Mouse (Mus musculus): ENCODE data around the gene Ttc32. TPM values are rescaled to one million over a fixed set of nuclear protein-coding genes. Genes with fewer than 3 reads are reported as not detected.

Gene Ttc32
- 14.9 and 15.3 TPM in 2 replicates for polyA plus RNA-seq (2015; fragmentation: Nextera tagmentation; extraction: Ambion mirVana)

GRCm38 (mm10) chr12:9029888-9030723 is at the start of gene Ttc32:
Gene Ttc32, plus strand, starts transcription at chr12:9029997.
- ATAC-seq (ENCODE audit: extremely low read depth, insufficient number of reproducible peaks, low FRiP score, low TSS enrichment): peak; percentile 89
- Histone ChIP-seq H3K4me1 (peaks cover 12% of the 10 kb centered on the region; the same call in 1 of the 2 replicates), H3K9ac (peak within 1 kb of the TSS; percentile 93), H3K36me3 (peaks cover 4% of the 10 kb centered on the region; the same call in 1 of the 2 replicates), H3K4me2 (peak within 1 kb of the TSS; percentile 70), H3K27ac (replicated peaks) (peak within 1 kb of the TSS; percentile 98), H3K27me3 (replicated peaks) (no peaks in the 10 kb centered on the region), H3K4me3 (peak within 1 kb of the TSS; percentile 71), H3K9me3 (no peaks in the 10 kb centered on the region)
- under 1% methylated on average over 69 of the region's 69 CpGs for WGBS

DNA sequence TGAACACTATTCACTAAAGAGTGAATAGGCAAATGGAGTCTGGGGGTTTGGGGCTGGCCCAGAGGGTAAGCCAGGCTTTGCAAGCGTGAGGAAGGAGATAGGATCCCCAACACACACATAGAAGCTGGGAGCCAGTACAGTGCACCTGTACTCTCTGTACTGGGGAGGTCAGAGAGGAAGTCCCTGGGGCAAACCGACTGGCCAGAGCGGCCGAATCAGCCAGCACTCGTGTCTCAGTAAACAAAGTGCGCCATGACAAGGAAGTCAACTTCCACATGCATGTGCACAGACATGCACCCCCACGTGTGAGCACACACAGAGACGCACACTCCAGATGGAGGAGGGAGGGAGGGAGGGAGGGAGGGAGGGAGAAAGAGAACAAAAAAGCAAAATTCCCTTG is 36.6 kb upstream of the Ttc32 start:
- no peak overlapping the region for H3K27ac ChIP-seq (replicated peaks)
- H3K9me3 ChIP-seq: no peaks in the 10 kb centered on the region
- no peak overlapping the region for H3K4me2 ChIP-seq
- 0 out of 2 replicates have a peak, but pooled peaks cover 3% of the 10 kb centered on the region for H3K4me1 ChIP-seq
- no peaks in the 10 kb centered on the region for H3K27me3 ChIP-seq (replicated peaks)
- WGBS: 65% methylated on average over 7 of the region's 8 CpGs
- H3K36me3 ChIP-seq: peaks cover 15% of the 10 kb centered on the region; the same call in 1 of the 2 replicates
- no peak overlapping the region for H3K4me3 ChIP-seq
- no peak overlapping the region for H3K9ac ChIP-seq
- no peak for ATAC-seq (ENCODE audit: extremely low read depth, insufficient number of reproducible peaks, low FRiP score, low TSS enrichment)

GRCm38 (mm10) chr12:8998318-8998717 is 31.5 kb upstream of the Ttc32 start:
- Histone ChIP-seq H3K27me3 (replicated peaks) (no peaks in the 10 kb centered on the region), H3K4me2 (no peak overlapping the region), H3K36me3 (peaks cover 11% of the 10 kb centered on the region), H3K9me3 (no peaks in the 10 kb centered on the region; the same call in 1 of the 2 replicates), H3K9ac (no peak overlapping the region), H3K4me3 (no peak overlapping the region), H3K27ac (replicated peaks) (no peak overlapping the region), H3K4me1 (no peaks in the 10 kb centered on the region)
- WGBS: 80% methylated on average over 4 of the region's 4 CpGs
- ATAC-seq (ENCODE audit: extremely low read depth, insufficient number of reproducible peaks, low FRiP score, low TSS enrichment): no peak

DNA sequence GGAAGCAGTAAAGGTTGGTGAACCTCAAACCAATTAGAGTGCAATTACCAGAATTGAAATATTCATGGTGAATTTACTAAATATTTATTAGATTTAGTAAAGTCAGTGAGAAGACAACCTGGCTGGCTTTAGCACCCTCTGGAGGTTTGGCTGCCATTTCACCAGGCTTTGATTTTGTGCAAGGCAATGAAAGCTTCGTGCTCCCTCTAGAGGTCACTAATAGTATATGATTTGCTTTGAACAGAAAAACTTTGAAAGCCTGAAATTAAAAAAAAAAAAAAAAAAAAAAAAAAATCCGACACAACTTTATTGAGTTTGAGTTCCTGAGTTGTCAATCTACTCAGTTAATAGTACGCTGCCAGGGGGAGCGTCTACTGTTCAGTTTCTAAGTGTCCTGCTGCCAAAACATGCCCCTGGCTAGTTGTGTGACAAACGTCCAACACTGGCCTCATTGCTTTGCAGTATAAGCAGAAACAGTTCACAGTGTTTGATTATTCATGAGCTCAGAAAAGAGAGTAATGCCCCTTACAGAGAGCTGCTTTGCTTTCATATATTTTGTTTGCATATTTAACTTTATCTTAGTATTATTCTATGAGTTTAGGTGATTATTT is 27.7 kb upstream of the Ttc32 start:
- H3K36me3 ChIP-seq: peaks cover 8% of the 10 kb centered on the region
- H3K4me2 ChIP-seq: no peak overlapping the region
- 16% methylated on average over 5 of the region's 5 CpGs for WGBS
- no peak overlapping the region for H3K9ac ChIP-seq
- H3K27me3 ChIP-seq (replicated peaks): no peaks in the 10 kb centered on the region
- no peak overlapping the region for H3K27ac ChIP-seq (replicated peaks)
- no peaks in the 10 kb centered on the region; the same call in 1 of the 2 replicates for H3K9me3 ChIP-seq
- no peak for ATAC-seq (ENCODE audit: extremely low read depth, insufficient number of reproducible peaks, low FRiP score, low TSS enrichment)
- no peaks in the 10 kb centered on the region for H3K4me1 ChIP-seq
- H3K4me3 ChIP-seq: no peak overlapping the region

DNA sequence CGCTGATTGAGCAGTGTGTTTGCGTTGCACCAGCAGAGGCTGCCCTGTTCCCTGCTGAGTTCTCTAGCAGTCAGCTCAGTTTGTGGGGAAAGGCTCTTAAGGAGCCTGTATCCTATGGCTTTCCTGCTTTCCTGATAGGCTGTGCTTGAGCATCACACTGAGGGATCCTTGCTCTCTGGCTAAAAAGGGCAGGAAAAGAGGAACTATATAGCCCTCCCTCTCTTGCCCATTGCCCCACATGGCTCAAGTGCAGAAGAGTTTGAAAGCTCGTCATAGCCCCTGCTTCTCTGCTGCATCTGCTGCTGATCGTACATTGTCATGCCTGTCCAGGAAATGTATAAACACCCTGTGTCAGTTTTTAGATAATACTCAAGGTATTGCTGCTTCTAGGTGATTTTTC is 22.7 kb upstream of the Ttc32 start:
- Histone ChIP-seq H3K9ac (no peak overlapping the region), H3K4me3 (no peak overlapping the region), H3K36me3 (peaks cover 3% of the 10 kb centered on the region), H3K4me2 (no peak overlapping the region), H3K27ac (replicated peaks) (no peak overlapping the region), H3K9me3 (no peaks in the 10 kb centered on the region), H3K27me3 (replicated peaks) (no peaks in the 10 kb centered on the region), H3K4me1 (peaks cover 11% of the 10 kb centered on the region)
- no peak for ATAC-seq (ENCODE audit: extremely low read depth, insufficient number of reproducible peaks, low FRiP score, low TSS enrichment)
- 55% methylated on average over 4 of the region's 4 CpGs for WGBS

DNA sequence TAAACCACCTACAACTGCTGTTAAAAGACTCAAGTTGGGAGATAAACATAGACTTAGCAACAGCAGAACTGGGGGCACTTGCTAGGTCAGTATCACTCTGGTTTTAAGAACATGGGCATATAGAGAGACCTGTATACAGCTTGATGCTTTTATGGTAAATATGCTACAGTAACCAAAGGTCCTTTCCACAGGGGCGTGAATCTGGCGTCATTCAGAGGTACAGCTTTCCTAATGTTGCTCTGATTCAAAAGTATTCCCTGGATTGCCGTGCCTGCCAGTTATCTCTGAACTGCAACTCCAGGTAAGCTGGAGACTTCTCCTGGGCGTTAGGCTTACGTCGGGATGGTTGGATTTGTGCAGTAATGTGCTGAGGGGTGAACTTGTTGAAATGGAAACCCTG is 22.0 kb upstream of the Ttc32 start:
- Histone ChIP-seq H3K9me3 (no peaks in the 10 kb centered on the region), H3K9ac (no peak overlapping the region), H3K36me3 (peaks cover 5% of the 10 kb centered on the region), H3K4me1 (peaks cover 11% of the 10 kb centered on the region), H3K4me2 (no peak overlapping the region), H3K27me3 (replicated peaks) (no peaks in the 10 kb centered on the region), H3K4me3 (no peak overlapping the region), H3K27ac (replicated peaks) (no peak overlapping the region)
- WGBS: 87% methylated on average over 6 of the region's 6 CpGs
- ATAC-seq (ENCODE audit: extremely low read depth, insufficient number of reproducible peaks, low FRiP score, low TSS enrichment): no peak

DNA sequence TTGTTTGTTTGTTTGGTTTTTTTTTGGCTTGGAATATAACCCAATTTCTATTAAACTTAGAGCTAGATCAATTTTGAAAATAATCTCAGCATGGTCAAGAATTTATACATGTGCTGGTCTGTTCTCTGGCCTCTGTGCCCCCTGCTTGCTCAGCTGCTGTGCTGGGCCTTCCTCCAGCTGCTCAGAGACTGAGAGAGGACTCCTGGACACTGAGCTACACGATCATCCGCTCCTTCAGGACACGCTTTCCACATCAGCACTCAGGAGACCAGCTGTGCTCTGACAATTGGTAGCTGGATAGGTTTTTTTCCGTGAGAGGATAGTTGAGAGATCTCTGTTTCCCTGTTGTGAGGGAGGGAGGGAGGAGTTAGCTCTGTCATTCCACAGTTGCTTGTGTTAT is 19.5 kb upstream of the Ttc32 start:
- H3K36me3 ChIP-seq: peaks cover 8% of the 10 kb centered on the region
- no peaks in the 10 kb centered on the region for H3K27me3 ChIP-seq (replicated peaks)
- peaks cover 11% of the 10 kb centered on the region for H3K4me1 ChIP-seq
- no peak overlapping the region for H3K4me3 ChIP-seq
- H3K4me2 ChIP-seq: no peak overlapping the region
- ATAC-seq (ENCODE audit: extremely low read depth, insufficient number of reproducible peaks, low FRiP score, low TSS enrichment): no peak
- H3K27ac ChIP-seq (replicated peaks): no peak overlapping the region
- H3K9me3 ChIP-seq: no peaks in the 10 kb centered on the region
- 37% methylated on average over 4 of the region's 4 CpGs for WGBS
- no peak overlapping the region for H3K9ac ChIP-seq

DNA sequence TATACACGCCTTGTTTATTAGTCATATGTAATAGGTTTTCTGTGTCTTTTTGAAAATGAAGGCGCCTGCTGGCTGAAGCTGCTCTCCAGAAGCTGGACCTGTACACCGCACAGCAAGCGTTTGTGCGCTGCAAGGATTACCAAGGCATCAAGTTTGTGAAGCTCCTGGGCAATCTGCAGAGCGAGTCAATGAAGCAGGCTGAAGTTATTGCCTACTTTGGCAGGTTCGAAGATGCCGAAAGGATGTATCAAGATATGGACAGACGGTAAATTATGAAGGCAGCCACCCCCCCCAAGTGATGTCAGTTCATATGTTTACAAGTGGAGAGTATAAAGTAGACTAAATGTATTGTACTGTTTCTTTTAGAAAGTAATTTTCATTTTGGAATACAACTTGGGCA is 13.4 kb upstream of the Ttc32 start:
- H3K36me3 ChIP-seq: peaks cover 35% of the 10 kb centered on the region
- no peaks in the 10 kb centered on the region for H3K9me3 ChIP-seq
- no peak overlapping the region for H3K9ac ChIP-seq
- H3K4me1 ChIP-seq: no peaks in the 10 kb centered on the region
- H3K4me3 ChIP-seq: no peak overlapping the region
- no peak overlapping the region for H3K4me2 ChIP-seq
- no peaks in the 10 kb centered on the region for H3K27me3 ChIP-seq (replicated peaks)
- ATAC-seq (ENCODE audit: extremely low read depth, insufficient number of reproducible peaks, low FRiP score, low TSS enrichment): no peak
- 85% methylated on average over 9 of the region's 9 CpGs for WGBS
- H3K27ac ChIP-seq (replicated peaks): no peak overlapping the region

- H3K9ac ChIP-seq: no peak overlapping the region
- H3K36me3 ChIP-seq: peaks cover 28% of the 10 kb centered on the region
- no peak overlapping the region for H3K4me3 ChIP-seq
- peaks cover 3% of the 10 kb centered on the region; the same call in 1 of the 2 replicates for H3K4me1 ChIP-seq
- 94% methylated on average over 8 of the region's 8 CpGs for WGBS
- no peaks in the 10 kb centered on the region for H3K27me3 ChIP-seq (replicated peaks)
- no peak overlapping the region for H3K27ac ChIP-seq (replicated peaks)
- no peaks in the 10 kb centered on the region for H3K9me3 ChIP-seq
- no peak overlapping the region for H3K4me2 ChIP-seq
- no peak for ATAC-seq (ENCODE audit: extremely low read depth, insufficient number of reproducible peaks, low FRiP score, low TSS enrichment)
Observed at GRCm38 (mm10) chr12:9020431-9020830, 9.4 kb upstream of the Ttc32 start.

DNA sequence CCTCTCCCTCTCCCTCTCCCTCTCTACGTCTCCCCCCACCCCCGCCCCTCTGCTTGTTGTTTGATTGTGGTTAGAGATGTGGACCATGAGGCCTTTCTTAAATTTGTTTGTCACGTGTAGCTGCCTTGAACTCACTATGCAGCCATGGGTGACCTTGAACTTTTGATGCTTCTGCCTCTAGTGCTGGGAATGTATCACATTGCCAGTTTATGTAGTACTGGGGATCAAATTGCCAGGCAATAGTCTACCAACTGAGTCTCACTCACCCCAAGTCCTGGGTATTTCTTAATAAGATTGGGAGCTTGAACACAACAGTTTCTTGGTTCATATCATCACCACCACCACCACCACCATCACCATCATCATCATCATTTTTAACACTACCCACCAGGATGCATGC is 8.8 kb upstream of the Ttc32 start:
- Histone ChIP-seq H3K4me1 (peaks cover 3% of the 10 kb centered on the region; the same call in 1 of the 2 replicates), H3K27ac (replicated peaks) (no peak overlapping the region), H3K4me2 (no peak overlapping the region), H3K27me3 (replicated peaks) (no peaks in the 10 kb centered on the region), H3K4me3 (no peak overlapping the region), H3K9ac (no peak overlapping the region), H3K9me3 (no peaks in the 10 kb centered on the region), H3K36me3 (peaks cover 25% of the 10 kb centered on the region)
- 55% methylated on average over 3 of the region's 3 CpGs for WGBS
- no peak for ATAC-seq (ENCODE audit: extremely low read depth, insufficient number of reproducible peaks, low FRiP score, low TSS enrichment)

DNA sequence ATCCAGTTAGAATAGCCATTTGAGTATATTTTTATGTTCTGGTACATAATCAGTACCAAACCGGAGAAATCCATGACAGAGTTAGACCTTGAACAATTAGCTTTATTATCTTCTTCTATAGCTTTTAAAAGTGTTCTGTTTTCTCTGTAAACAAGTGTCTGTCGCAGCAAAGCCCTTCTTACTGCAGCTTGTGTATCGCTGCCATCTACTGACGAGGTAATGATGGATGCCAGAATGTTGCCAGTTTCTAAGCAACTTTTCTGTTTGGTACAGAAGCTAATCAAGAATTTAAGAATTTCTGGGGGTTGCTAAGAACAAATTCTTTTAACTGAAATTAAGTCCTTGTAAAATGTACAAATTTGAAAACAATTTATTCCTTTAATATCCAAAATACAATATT is 6.8 kb upstream of the Ttc32 start:
- Histone ChIP-seq H3K27me3 (replicated peaks) (no peaks in the 10 kb centered on the region), H3K27ac (replicated peaks) (no peak overlapping the region), H3K4me3 (no peak overlapping the region), H3K36me3 (peaks cover 14% of the 10 kb centered on the region), H3K9ac (no peak overlapping the region), H3K4me2 (no peak overlapping the region), H3K9me3 (no peaks in the 10 kb centered on the region), H3K4me1 (peaks cover 3% of the 10 kb centered on the region; the same call in 1 of the 2 replicates)
- 46% methylated on average over 4 of the region's 4 CpGs for whole genome bisulfite sequencing
- no peak for ATAC-seq (ENCODE audit: extremely low read depth, insufficient number of reproducible peaks, low FRiP score, low TSS enrichment)
